Mouse (Mus musculus) neural tube, embryonic 12.5 days (tissue): ENCODE measurements around the gene Polg2. TPM values are rescaled to one million over a fixed set of nuclear protein-coding genes. Genes with fewer than 3 reads are reported as not detected.
"Not testable (repeated sequence)": the region's sequence is repeated elsewhere in the genome, so short reads cannot be mapped to it uniquely, and the experiment has no call there.

Experiments used
- ATAC-seq: fragments of 200-750 bp; cut with Nextera tagmentation; 2 replicates; pipeline ENCODE4 v1.8.0; 2017; ENCODE audit warnings: low read depth, mild to moderate bottlenecking, moderate TSS enrichment, moderate library complexity; ENCODE audit not compliant: low FRiP score
- H3K27ac ChIP-seq: fragments of 300-500 bp; sonication (generic); 2 replicates; pipeline ENCODE4 v1.5.1; 2016
- H3K27me3 ChIP-seq: fragments of 300-500 bp; sonication (generic); replicated peaks from 2 replicates; pipeline ENCODE4 v1.6.1; 2016; ENCODE audit warnings: mild to moderate bottlenecking
- H3K36me3 ChIP-seq: fragments of 300-500 bp; sonication (generic); 2 replicates; pipeline ENCODE4 v1.6.1; 2016; ENCODE audit warnings: mild to moderate bottlenecking
- H3K4me1 ChIP-seq: fragments of 300-500 bp; sonication (generic); 2 replicates; pipeline ENCODE4 v1.6.1; 2016
- H3K4me2 ChIP-seq: fragments of 300-500 bp; sonication (generic); replicated peaks from 2 replicates; pipeline ENCODE4 v1.6.1; 2016; ENCODE audit warnings: mild to moderate bottlenecking
- H3K4me3 ChIP-seq: fragments of 300-500 bp; sonication (generic); 2 replicates; pipeline ENCODE4 v1.5.1; 2016
- H3K9ac ChIP-seq: fragments of 300-500 bp; sonication (generic); 2 replicates; pipeline ENCODE4 v1.6.1; 2016; ENCODE audit warnings: mild to moderate bottlenecking
- H3K9me3 ChIP-seq: fragments of 300-500 bp; sonication (generic); 2 replicates; pipeline ENCODE4 v1.6.1; 2016; ENCODE audit warnings: mild to moderate bottlenecking
- WGBS: fragments of 180-500 bp; shearing (Covaris S2); methylation state at CpG from one replicate; pipeline ENCODE4 v1.1.7; 2016; 5-methylcytosine and 5-hydroxymethylcytosine counted together
- polyA plus RNA-seq: library from polyadenylated mRNA; unstranded; fragments of >200 nt; fragmentation: Nextera tagmentation; extraction: Ambion mirVana; gene quantifications from 2 replicates; pipeline ENCODE4 v1.2.1, GENCODE M21; 2016

Polg2 gene
- polyA plus RNA-seq, 1 experiment from 2014 or later = 9.3 TPM

DNA sequence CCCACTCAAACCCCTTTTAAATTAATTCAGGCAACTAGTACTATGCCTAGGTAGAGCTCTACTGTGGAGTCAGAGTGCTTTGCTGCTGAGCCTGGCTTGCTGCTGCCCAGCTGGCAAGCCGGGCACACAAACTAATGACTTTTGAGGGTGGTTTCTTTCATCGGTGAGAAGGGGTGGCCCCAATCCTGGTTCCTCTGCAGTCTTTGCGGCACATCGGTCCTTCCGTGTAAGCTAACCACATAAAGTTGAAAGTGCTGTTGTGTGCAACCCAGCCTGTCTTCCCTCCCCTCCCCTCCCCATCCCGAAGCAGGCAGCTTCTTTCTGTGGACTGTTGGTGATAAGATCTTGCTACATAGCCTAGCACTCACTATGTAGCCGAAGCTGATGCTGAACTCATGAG, 27.2 kb downstream of the Polg2 start:
- no peaks in the 10 kb centered on the region for H3K36me3 ChIP-seq
- no peak overlapping the region for H3K4me3 ChIP-seq
- WGBS = 87% methylated on average over 7 of the region's 7 CpGs
- no peaks in the 10 kb centered on the region for H3K9me3 ChIP-seq
- H3K4me1 ChIP-seq = no peaks in the 10 kb centered on the region
- no peaks in the 10 kb centered on the region for H3K27me3 ChIP-seq
- no peak overlapping the region for H3K27ac ChIP-seq
- H3K9ac ChIP-seq = no peak overlapping the region
- no peak overlapping the region for H3K4me2 ChIP-seq
- ATAC-seq = no peak

DNA sequence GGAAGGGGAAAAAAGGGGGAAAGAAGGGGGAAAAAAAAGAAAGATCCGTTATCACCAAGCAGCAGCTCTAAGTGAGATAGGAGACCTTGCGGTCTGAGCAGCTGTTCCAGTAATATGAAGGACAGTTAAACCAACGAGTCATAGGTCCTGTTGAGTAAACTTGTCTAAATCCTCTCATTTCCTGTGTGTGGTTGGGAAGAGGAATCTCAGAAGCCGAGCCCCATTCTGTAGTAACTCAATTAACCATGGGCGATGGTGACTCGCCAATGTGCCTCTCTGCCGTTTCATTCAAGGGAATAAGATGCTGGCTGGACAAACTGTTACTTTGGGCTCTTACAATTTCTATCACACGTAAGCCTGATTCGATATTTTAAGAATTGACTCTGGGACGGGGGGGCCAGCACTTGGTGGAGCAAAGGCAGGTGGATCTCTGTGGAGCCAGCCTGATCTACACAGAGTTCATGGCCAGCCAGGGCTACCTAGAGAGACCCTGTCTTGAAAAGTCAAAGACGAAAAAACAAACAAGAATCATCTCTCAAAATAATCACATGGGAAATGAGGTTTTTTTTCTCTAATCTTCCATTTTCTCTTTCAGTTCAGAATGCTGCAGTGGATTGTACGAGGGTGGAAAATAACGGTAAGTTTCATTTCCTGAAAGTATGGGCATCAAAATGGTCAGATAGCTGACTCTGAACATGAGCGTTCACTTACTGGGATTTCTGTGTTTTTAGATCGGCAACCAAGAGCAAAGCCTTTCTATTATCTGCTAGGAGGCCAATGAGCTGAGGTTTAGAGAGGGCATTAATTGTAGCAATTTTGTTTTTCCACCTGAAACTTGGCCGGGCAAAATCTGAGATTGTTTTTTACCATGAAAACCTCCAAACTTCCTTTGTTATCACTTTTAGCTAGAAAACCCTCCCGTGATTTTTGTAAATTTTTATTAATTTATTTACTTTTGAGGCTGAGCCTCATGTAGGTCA, 28.0 kb downstream of the Polg2 start, which contains the start of gene Milr1:
TSS of gene Milr1 (plus strand) at position 188 of the 980 bp plus-strand sequence.
- 92% methylated on average over 17 of the region's 17 CpGs for WGBS
- H3K27me3 ChIP-seq = no peaks in the 10 kb centered on the region
- no peak within 1 kb of the TSS for H3K4me2 ChIP-seq
- H3K36me3 ChIP-seq = no peaks in the 10 kb centered on the region
- H3K9ac ChIP-seq = no peak within 1 kb of the TSS
- H3K4me3 ChIP-seq = no peak within 1 kb of the TSS
- H3K27ac ChIP-seq = no peak within 1 kb of the TSS
- ATAC-seq = no peak
- no peaks in the 10 kb centered on the region for H3K4me1 ChIP-seq
- H3K9me3 ChIP-seq = no peaks in the 10 kb centered on the region

DNA sequence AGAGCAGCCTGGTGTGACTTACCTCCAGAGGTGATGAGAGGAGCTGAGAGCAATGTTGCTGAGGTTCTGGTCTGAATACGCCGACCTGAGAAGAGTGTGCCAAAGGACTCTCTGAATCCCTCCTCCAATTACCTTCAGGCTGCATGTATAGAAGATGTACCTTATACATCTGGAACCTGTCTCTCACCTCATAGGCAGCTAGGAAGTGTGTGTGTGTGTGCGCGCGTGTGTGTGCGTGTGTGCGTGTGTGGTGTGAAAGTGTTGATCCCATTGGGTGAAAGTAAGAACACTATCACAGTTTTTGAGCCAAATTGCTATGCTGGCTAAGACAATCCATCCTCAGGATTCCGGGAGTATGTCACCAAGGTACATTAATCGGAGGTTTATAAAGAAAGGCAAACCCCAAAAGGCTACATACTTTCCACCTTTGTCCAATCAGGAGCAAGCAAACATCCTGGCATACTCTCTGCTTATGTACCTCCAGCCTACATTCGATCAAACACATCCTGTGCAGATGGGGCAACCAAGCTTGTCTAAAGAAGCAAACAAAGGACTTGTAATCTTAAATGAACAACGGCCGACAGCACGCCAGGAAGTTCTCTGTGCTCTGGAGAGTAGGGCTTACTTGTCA, 29.1 kb downstream of the Polg2 start, which contains the start of gene Pecam1:
TSS of gene Pecam1 (minus strand) at position 508 of the 631 bp plus-strand sequence.
- H3K36me3 ChIP-seq = no peaks in the 10 kb centered on the region
- H3K4me1 ChIP-seq = no peaks in the 10 kb centered on the region
- no peak within 1 kb of the TSS for H3K27ac ChIP-seq
- 91% methylated on average over 13 of the region's 13 CpGs for WGBS
- no peaks in the 10 kb centered on the region for H3K27me3 ChIP-seq
- no peak within 1 kb of the TSS for H3K4me3 ChIP-seq
- H3K4me2 ChIP-seq = no peak within 1 kb of the TSS
- ATAC-seq = no peak
- no peaks in the 10 kb centered on the region for H3K9me3 ChIP-seq
- no peak within 1 kb of the TSS for H3K9ac ChIP-seq

DNA sequence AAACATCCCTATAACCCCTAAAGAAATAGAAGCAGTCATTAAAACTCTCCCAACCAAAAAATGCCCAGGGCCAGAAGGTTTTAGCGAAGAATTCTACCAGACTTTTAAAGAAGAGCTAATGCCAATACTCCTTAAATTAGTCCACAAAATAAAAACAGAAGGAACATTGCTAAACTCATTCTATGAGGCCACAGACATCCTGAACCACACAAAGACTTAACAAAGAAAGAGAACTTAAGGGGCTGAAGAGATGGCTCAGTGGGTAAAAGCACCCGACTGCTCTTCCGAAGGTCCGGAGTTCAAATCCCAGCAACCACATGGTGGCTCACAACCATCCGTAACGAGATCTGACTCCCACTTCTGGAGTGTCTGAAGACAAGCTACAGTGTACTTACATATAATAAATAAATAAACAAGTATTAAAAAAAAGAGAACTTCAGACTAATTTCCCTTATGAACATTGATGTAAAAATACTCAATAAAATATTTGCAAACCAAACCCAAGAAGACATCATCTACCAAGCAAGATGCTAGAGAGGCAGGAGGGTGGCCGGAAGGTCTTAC, 29.7 kb downstream of the Polg2 start:
- H3K9ac ChIP-seq, H3K9me3 ChIP-seq, H3K27ac ChIP-seq, H3K4me1 ChIP-seq, H3K36me3 ChIP-seq, H3K4me2 ChIP-seq, ATAC-seq, H3K27me3 ChIP-seq, H3K4me3 ChIP-seq: not testable (repeated sequence)
- 96% methylated on average over 7 of the region's 7 CpGs for WGBS

DNA sequence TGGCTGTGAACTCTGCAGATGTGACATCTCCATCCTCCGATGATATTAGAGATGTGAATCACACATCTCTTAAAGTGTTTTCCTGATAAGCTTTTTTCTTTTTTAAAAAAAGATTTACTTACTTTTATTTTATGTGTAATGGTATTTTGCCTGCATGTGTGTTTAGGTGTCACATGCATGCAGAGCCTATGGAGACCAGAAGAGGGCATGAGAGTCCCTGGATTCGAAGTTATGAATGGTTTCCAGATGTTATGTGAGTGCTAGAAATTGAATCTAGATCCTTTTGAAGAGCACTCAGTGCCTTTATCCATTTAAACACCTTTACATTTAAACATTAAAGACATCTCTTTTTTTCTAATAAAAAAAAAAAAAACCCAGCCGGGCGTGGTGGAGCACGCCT, 34.4 kb downstream of the Polg2 start:
- Histone ChIP-seq H3K27ac (no peak overlapping the region), H3K4me1 (no peaks in the 10 kb centered on the region), H3K9me3 (no peaks in the 10 kb centered on the region), H3K4me3 (no peak overlapping the region), H3K9ac (no peak overlapping the region), H3K36me3 (no peaks in the 10 kb centered on the region), H3K27me3 (no peaks in the 10 kb centered on the region), H3K4me2 (no peak overlapping the region)
- 91% methylated on average over 5 of the region's 5 CpGs for WGBS
- ATAC-seq = no peak

DNA sequence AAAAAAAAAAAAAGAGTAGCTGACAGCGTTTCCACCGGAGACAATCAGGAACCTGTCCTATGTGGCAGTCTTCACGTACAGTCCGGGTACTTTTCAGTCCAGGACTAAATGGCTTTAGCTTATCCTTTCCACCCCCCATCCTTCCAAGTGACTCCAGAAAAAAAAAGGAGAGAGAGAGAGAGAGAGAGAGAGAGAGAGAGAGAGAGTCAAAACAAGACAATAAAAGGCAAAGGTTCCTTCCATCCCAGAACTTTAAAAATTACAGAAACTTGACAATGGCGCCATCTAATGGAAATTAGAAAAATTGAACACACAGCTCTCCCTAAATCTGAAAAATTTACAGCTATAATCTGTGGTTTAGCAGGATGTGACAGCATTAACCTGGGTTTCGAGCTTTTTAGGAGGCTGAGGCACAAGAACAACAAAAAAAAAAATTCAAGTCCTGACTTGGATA, 36.9 kb downstream of the Polg2 start:
- no peak overlapping the region for H3K4me3 ChIP-seq
- H3K9ac ChIP-seq = no peak overlapping the region
- H3K4me1 ChIP-seq = peaks cover 1% of the 10 kb centered on the region; the same call in 1 of the 2 replicates
- no peaks in the 10 kb centered on the region for H3K36me3 ChIP-seq
- no peaks in the 10 kb centered on the region for H3K9me3 ChIP-seq
- H3K27me3 ChIP-seq = peaks cover 5% of the 10 kb centered on the region; the same call in 1 of the 2 replicates
- WGBS = 51% methylated on average over 6 of the region's 6 CpGs
- no peak overlapping the region for H3K4me2 ChIP-seq
- H3K27ac ChIP-seq = no peak overlapping the region
- ATAC-seq = no peak

DNA sequence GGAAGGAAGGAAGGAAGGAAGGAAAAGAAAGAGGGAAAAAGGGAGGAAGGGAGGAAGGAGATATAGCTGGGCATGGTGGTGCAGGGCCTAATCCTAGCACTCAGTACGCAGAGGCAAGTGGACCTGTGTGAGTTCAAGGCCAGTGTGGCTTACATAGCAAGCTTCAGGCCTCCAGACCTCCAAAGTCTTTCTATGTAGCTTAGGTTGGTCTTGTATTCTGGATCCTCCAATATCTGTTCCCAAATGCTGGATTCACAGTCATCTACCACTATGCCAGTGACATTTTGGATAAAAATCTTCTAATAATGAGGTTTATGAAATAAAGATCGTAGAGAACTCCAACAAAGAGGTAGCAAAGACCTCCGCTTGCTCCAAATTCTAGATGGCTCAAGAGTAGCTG, 37.5 kb downstream of the Polg2 start:
- Histone ChIP-seq H3K4me3 (no peak overlapping the region), H3K4me1 (peaks cover 7% of the 10 kb centered on the region), H3K9ac (no peak overlapping the region), H3K4me2 (no peak overlapping the region), H3K27me3 (peaks cover 5% of the 10 kb centered on the region; the same call in 1 of the 2 replicates), H3K9me3 (no peaks in the 10 kb centered on the region), H3K36me3 (no peaks in the 10 kb centered on the region), H3K27ac (no peak overlapping the region)
- no peak for ATAC-seq
- WGBS = 91% methylated on average over 3 of the region's 3 CpGs

DNA sequence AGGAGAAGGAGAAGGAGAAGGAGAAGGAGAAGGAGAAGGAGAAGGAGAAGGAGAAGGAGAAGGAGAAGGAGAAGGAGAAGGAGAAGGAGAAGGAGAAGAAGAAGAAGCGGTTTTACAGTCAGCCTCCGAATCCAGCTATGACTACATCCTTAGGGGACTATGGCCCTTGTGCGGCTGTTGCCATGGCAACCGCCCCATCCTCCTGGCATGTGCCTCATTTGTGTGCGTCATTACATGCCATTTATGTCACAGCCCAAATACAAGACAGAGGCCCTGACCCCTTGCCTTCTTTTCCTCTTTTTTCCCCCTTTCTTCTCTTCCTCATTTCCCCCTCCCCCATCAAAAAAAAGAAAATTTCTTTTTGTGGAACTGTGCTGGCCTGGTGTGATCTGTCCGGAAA, 38.1 kb downstream of the Polg2 start:
- H3K9me3 ChIP-seq = no peaks in the 10 kb centered on the region
- H3K27me3 ChIP-seq = peaks cover 5% of the 10 kb centered on the region; the same call in 1 of the 2 replicates
- peaks cover 12% of the 10 kb centered on the region for H3K4me1 ChIP-seq
- no peak overlapping the region for H3K27ac ChIP-seq
- ATAC-seq = no peak
- H3K9ac ChIP-seq = no peak overlapping the region
- no peak overlapping the region for H3K4me2 ChIP-seq
- no peaks in the 10 kb centered on the region for H3K36me3 ChIP-seq
- no peak overlapping the region for H3K4me3 ChIP-seq
- WGBS = 37% methylated on average over 6 of the region's 6 CpGs

DNA sequence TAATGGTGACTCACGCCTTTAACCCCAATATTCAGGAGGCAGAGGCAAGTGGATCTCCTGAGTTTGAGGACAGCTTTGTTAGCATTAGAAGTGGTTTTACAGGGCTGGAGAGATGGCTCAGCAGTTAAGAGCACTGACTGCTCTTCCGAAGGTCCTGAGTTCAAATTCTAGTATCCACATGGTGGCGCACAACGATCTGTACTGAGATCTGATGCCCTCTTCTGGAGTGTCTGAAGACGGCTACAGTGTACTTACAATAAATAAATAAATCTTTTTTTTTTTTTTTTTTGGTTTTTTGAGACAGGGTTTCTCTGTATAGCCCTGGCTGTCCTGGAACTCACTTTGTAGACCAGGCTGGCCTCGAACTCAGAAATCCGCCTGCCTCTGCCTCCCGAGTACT, 38.6 kb downstream of the Polg2 start:
- WGBS = 86% methylated on average over 6 of the region's 8 CpGs

DNA sequence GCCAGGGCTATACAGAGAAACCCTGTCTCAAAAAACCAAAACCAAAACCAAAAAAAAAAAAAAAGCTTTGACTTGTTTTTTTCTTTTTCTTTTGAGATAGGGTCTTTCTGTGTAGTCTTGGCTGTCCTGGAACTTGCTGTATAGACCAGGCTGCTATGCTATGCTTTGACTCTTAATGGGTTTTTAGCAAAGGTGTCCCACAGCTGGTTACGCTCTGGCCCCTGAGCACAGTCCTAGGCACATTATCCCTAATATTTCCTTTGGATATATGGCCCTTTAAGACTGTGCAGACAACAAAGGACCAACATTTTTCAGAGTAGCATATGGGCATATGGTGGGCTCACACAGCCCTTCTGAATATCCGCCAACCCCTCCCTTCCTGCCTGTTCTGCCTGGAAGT, 40.2 kb downstream of the Polg2 start:
- peaks cover 12% of the 10 kb centered on the region for H3K4me1 ChIP-seq

More for the DNA sequence above, 38.6 kb downstream of the Polg2 start:
- H3K27ac ChIP-seq, H3K9me3 ChIP-seq, H3K36me3 ChIP-seq, H3K4me3 ChIP-seq, H3K4me2 ChIP-seq, H3K9ac ChIP-seq, ATAC-seq, H3K27me3 ChIP-seq: not testable (repeated sequence)
- H3K4me1 ChIP-seq = peaks cover 12% of the 10 kb centered on the region

DNA sequence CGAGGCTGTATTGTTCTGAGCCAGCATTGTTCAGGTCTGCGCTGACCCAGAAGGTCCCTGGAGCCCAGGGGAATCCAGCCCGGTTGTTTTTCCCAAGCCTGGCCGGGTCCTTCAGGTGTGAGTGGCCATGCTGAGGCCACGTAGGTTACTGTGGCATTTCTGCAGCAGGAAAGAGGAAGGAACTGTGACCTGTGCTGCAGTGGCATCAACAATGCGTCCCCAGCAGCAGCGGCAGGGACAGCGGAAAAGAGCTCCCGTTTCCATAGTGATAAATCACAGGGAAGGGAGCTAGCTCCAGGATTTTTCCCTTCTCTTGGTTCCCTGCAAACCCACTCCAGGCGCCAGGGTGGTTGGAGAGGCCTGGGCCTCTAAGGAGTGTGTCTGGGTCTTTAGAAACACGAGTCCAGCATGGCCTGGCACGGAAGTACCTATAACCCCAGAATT, 42.1 kb downstream of the Polg2 start:
- H3K4me1 ChIP-seq = peaks cover 12% of the 10 kb centered on the region
- no peak overlapping the region for H3K4me2 ChIP-seq
- no peaks in the 10 kb centered on the region for H3K36me3 ChIP-seq
- H3K4me3 ChIP-seq = no peak overlapping the region
- H3K9ac ChIP-seq = no peak overlapping the region
- H3K27me3 ChIP-seq = peaks cover 5% of the 10 kb centered on the region; the same call in 1 of the 2 replicates
- no peak for ATAC-seq
- 15% methylated on average over 12 of the region's 12 CpGs for WGBS
- no peaks in the 10 kb centered on the region for H3K9me3 ChIP-seq
- H3K27ac ChIP-seq = no peak overlapping the region

More for the DNA sequence above, 40.2 kb downstream of the Polg2 start:
- H3K9me3 ChIP-seq = no peaks in the 10 kb centered on the region
- H3K27ac ChIP-seq = no peak overlapping the region
- H3K4me2 ChIP-seq = no peak overlapping the region
- H3K36me3 ChIP-seq = no peaks in the 10 kb centered on the region
- H3K9ac ChIP-seq = no peak overlapping the region
- H3K27me3 ChIP-seq = peaks cover 5% of the 10 kb centered on the region; the same call in 1 of the 2 replicates
- ATAC-seq = no peak
- no peak overlapping the region for H3K4me3 ChIP-seq
- WGBS = 94% methylated on average over 2 of the region's 2 CpGs

DNA sequence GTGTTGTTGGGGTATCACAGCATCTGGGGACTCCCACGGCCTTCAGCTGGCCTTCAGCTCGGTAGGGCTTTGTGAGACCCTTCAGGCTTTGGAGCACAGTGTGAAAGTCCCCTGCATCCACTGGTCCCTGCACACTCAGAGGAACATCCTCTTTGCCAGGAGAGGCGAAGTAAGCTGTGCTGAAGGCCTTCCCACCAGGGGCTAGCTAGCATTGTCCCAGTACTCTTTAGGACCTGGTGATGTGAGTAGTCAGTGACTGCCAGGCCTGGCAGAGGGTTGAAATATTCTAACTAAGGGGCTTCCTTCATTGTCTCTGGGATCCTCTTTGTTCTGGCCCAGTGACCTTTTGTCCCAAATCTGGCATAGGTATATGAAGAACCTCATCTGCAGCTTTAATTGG, 42.7 kb downstream of the Polg2 start:
- 56% methylated on average over 3 of the region's 3 CpGs for WGBS
- Histone ChIP-seq H3K27me3 (peaks cover 5% of the 10 kb centered on the region; the same call in 1 of the 2 replicates), H3K4me2 (no peak overlapping the region), H3K4me1 (peaks cover 12% of the 10 kb centered on the region), H3K4me3 (no peak overlapping the region), H3K36me3 (no peaks in the 10 kb centered on the region), H3K27ac (no peak overlapping the region), H3K9ac (0 out of 2 replicates have a peak overlapping the region, but pooled peaks have one; percentile 13), H3K9me3 (no peaks in the 10 kb centered on the region)
- no peak for ATAC-seq
